Mouse (Mus musculus) liver, embryonic 14.5 days (tissue): ENCODE results near the gene Kdm2a. TPM values are rescaled to one million over a fixed set of nuclear protein-coding genes. Genes with fewer than 3 reads are reported as not detected.

Source experiments
- ATAC-seq: fragments of 200-750 bp; cut with Nextera tagmentation; 2 replicates; pipeline ENCODE4 v1.8.0; 2017; ENCODE audit warnings: moderate number of reproducible peaks, mild to moderate bottlenecking, moderate library complexity; ENCODE audit not compliant: insufficient read depth
- DNase-seq, 3 experiments: peaks; one replicate each; pipeline ENCODE4 v3.0.0-alpha.2; 2012 to 2013; ENCODE audit warnings: low read depth in 3 of 3, low spot score in 3 of 3
- H3K27ac ChIP-seq: fragments of 300-500 bp; sonication (generic); 2 replicates; pipeline ENCODE4 v1.5.1; 2014; ENCODE audit warnings: moderate library complexity, mild to moderate bottlenecking, control low read depth, inconsistent platforms
- H3K27me3 ChIP-seq: fragments of 300-500 bp; sonication (generic); 2 replicates; pipeline ENCODE4 v1.6.1; 2014; ENCODE audit warnings: mild to moderate bottlenecking, low read length, moderate library complexity; ENCODE audit not compliant: control insufficient read depth, insufficient read depth
- H3K36me3 ChIP-seq: fragments of 300-500 bp; sonication (generic); replicated peaks from 2 replicates; pipeline ENCODE4 v1.6.1; 2014; ENCODE audit warnings: low read depth; ENCODE audit not compliant: control insufficient read depth, insufficient read depth
- H3K4me1 ChIP-seq, 2 experiments: fragments of 200-500 bp in 1 of 2; fragments of 300-500 bp in 1 of 2; sonication (generic) in 1 of 2; replicated peaks; 2 replicates each; pipeline ENCODE4 v1.6.1; 2012 to 2014; ENCODE audit warnings: antibody characterized with exemption in 1 of 2, inconsistent platforms in 1 of 2, low read length in 1 of 2; ENCODE audit not compliant: control insufficient read depth in 2 of 2, insufficient read depth in 2 of 2
- H3K4me2 ChIP-seq: fragments of 300-500 bp; sonication (generic); 2 replicates; pipeline ENCODE4 v1.6.1; 2014; ENCODE audit warnings: low read depth, mild to moderate bottlenecking, control low read depth, moderate library complexity
- H3K4me3 ChIP-seq, 2 experiments: fragments of 200-500 bp in 1 of 2; fragments of 300-500 bp in 1 of 2; sonication (generic) in 1 of 2; 2 replicates each; pipeline ENCODE4 v1.5.1; 2012 to 2014; ENCODE audit warnings: low read depth in 2 of 2, low read length in 2 of 2, mild to moderate bottlenecking in 2 of 2, control low read depth in 1 of 2, inconsistent platforms in 1 of 2, moderate library complexity in 1 of 2; ENCODE audit not compliant: insufficient read depth in 1 of 2
- H3K9ac ChIP-seq: fragments of 300-500 bp; sonication (generic); replicated peaks from 2 replicates; pipeline ENCODE4 v1.6.1; 2014; ENCODE audit warnings: mild to moderate bottlenecking, control low read depth, moderate library complexity
- H3K9me3 ChIP-seq: fragments of 300-500 bp; sonication (generic); 2 replicates; pipeline ENCODE4 v1.6.1; 2016; ENCODE audit warnings: low read length, mixed read lengths; ENCODE audit not compliant: control insufficient read depth
- CTCF ChIP-seq: IDR thresholded peaks from 2 replicates; pipeline ENCODE4 v1.5.1; 2016; ENCODE audit warnings: antibody characterized with exemption, low read depth, control low read depth
- EP300 ChIP-seq: IDR thresholded peaks from 2 replicates; pipeline ENCODE4 v1.6.1; 2016; ENCODE audit warnings: antibody characterized with exemption, low read depth
- WGBS: fragments of 180-500 bp; shearing (Covaris S2); extraction: QIAGEN DNeasy Blood & Tissue Kit; methylation state at CpG from one replicate; pipeline ENCODE4 v1.1.7; 2014; ENCODE audit not compliant: insufficient replicate concordance; 5-methylcytosine and 5-hydroxymethylcytosine counted together
- polyA plus RNA-seq, 2 experiments: library from polyadenylated mRNA; depleted of rRNA in 1 of 2; stranded (reverse) in 1 of 2; unstranded in 1 of 2; fragments of >200 nt; fragmentation: Nextera tagmentation in 1 of 2; extraction: Ambion mirVana in 1 of 2; gene quantifications; 2 replicates each; pipeline versions ENCODE4 v1.2.1 to v1.2.3; 2012 to 2014

Gene Kdm2a
- polyA plus RNA-seq, 2 experiments = 12.4 to 19.0 TPM

- 19% methylated on average over 6 of the region's 6 CpGs for WGBS
- no peaks in the 10 kb centered on the region for H3K9me3 ChIP-seq
- DNase-seq = no peak
- H3K27me3 ChIP-seq = peaks cover 33% of the 10 kb centered on the region
- ATAC-seq = no peak
- no peaks in the 10 kb centered on the region for H3K36me3 ChIP-seq
- no peak overlapping the region for H3K4me2 ChIP-seq
- H3K27ac ChIP-seq = no peak overlapping the region
- H3K4me3 ChIP-seq = no peak overlapping the region
- TF ChIP-seq EP300 (no peak), CTCF (no peak)
- peaks cover 0 to 8% of the 10 kb centered on the region in 2 experiments; a peak in 2 of 4 replicates for H3K4me1 ChIP-seq
- H3K9ac ChIP-seq = no peak overlapping the region
Measured at GRCm38 (mm10) chr19:4437886-4438285, 39.8 kb upstream of the Kdm2a start.

DNA sequence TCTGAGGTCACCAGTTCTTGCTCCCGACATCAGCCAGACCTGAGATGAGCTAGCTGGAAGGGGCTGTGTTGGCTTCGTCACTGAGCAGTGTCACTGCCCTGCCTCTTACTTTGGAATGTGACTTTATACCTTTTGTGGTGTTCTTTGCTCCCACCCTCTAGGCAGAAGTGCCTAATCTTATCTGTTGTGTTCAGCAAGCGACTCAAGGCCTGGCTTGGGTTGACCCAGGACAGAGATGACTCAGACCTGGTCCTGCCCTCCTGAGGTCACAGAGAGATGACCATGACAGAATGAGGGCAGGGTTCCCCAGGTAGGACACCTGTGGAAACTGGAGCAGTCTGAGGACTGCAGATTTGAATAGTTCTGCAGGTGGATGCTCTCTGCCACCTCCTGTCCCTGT lies 38.2 kb upstream of the Kdm2a start:
- Histone ChIP-seq H3K36me3 (no peaks in the 10 kb centered on the region), H3K4me2 (no peak overlapping the region), H3K27ac (no peak overlapping the region), H3K4me3 (no peak overlapping the region), H3K4me1 (no peaks in the 10 kb centered on the region; a peak in 1 of 4 replicates), H3K27me3 (peaks cover 33% of the 10 kb centered on the region), H3K9ac (no peak overlapping the region), H3K9me3 (no peaks in the 10 kb centered on the region)
- WGBS = 48% methylated on average over 3 of the region's 3 CpGs
- TF ChIP-seq CTCF = no peak
- TF ChIP-seq EP300 = no peak
- ATAC-seq (no peak), DNase-seq (no peak)

GRCm38 (mm10) chr19:4434999-4435398 lies 36.9 kb upstream of the Kdm2a start:
- Histone ChIP-seq H3K4me2 (no peak overlapping the region), H3K9me3 (no peaks in the 10 kb centered on the region), H3K9ac (no peak overlapping the region), H3K36me3 (no peaks in the 10 kb centered on the region), H3K27ac (no peak overlapping the region), H3K4me3 (no peak overlapping the region), H3K27me3 (peaks cover 23% of the 10 kb centered on the region), H3K4me1 (no peaks in the 10 kb centered on the region; a peak in 1 of 4 replicates)
- WGBS = 69% methylated on average over 1 of the region's 1 CpGs
- DNase-seq (no peak), ATAC-seq (no peak)
- TF ChIP-seq CTCF (no peak), EP300 (no peak)

- Histone ChIP-seq H3K4me3 (no peak overlapping the region), H3K27ac (no peak overlapping the region), H3K4me1 (no peaks in the 10 kb centered on the region), H3K9ac (no peak overlapping the region), H3K4me2 (no peak overlapping the region), H3K27me3 (peaks cover 11% of the 10 kb centered on the region), H3K36me3 (no peaks in the 10 kb centered on the region), H3K9me3 (no peaks in the 10 kb centered on the region)
- no peak for TF ChIP-seq CTCF
- no peak for TF ChIP-seq EP300
- ATAC-seq (no peak), DNase-seq (no peak)
- WGBS = 74% methylated on average over 1 of the region's 1 CpGs
Measured at GRCm38 (mm10) chr19:4433756-4434155, 35.7 kb upstream of the Kdm2a start.

DNA sequence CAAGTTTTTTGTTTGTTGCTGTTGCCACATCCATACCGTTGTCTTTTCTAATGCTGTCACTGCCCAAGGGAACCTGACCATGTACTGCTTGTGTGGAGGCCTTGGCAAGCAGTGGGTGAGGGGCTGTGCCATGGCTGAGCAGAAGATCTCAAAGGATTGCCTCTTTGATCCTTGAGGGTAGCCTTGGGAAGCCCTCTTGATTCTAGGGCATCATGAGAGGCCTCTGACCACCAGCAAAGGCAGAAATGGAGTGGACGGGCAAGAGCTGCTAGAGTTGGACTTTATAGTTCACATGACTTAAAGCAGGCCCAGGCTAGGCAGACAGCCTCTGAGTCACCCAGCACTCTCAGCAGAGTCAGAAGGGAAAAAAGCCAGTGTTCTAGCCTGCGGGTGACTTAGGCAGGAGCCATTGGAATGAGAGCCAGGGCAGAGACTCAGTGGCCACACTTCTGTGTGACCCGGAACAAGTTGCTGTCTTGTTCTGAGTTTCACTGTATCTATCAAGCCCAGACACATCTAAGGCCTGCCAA lies 32.1 kb upstream of the Kdm2a start:
- no peaks in the 10 kb centered on the region for H3K27me3 ChIP-seq
- H3K4me2 ChIP-seq = no peak overlapping the region
- H3K36me3 ChIP-seq = no peaks in the 10 kb centered on the region
- no peak overlapping the region for H3K9ac ChIP-seq
- no peaks in the 10 kb centered on the region for H3K4me1 ChIP-seq
- H3K9me3 ChIP-seq = no peaks in the 10 kb centered on the region
- TF ChIP-seq EP300 = no peak
- TF ChIP-seq CTCF = no peak
- ATAC-seq (no peak), DNase-seq (no peak)
- no peak overlapping the region for H3K27ac ChIP-seq
- WGBS = 60% methylated on average over 4 of the region's 4 CpGs
- no peak overlapping the region for H3K4me3 ChIP-seq
